Mouse (Mus musculus): ENCODE results near the gene Shisal2a. TPM values are rescaled to one million over a fixed set of nuclear protein-coding genes. Genes with fewer than 3 reads are reported as not detected.
"Not testable (repeated sequence)": the region's sequence is repeated elsewhere in the genome, so short reads cannot be mapped to it uniquely, and the experiment has no call there.

The Shisal2a gene
- polyA plus RNA-seq, 1 experiment from 2014 or later, result 3.9 TPM

DNA sequence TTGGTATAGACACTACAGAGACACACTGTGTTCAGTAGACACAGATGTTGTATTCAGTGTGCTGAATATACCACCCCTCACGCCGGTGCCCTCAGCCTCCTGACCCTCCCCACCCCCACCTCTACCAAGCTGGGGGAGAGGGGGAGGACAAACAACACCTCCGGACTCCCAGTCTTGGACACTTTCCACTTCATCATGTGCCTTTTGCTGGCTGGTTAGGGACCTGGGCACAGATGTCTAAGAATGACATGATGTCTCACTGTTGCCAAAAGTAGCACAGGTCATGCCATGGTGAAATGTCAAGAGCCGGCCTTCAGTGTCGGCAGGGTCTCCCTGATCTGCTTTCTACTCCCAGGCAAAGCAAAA lies 19.1 kb downstream of the Shisal2a start:
- Histone ChIP-seq H3K9me3 (ENCODE audit: control insufficient read depth, low read length) (no peaks in the 10 kb centered on the region), H3K9ac (ENCODE audit: low read depth, low read length) (no peak overlapping the region), H3K27me3 (replicated peaks; ENCODE audit: control insufficient read depth, insufficient read depth, low read length) (no peaks in the 10 kb centered on the region), H3K27ac (replicated peaks; ENCODE audit: low read depth, low read length) (peak overlapping the region; percentile 93), H3K36me3 (ENCODE audit: control insufficient read depth, insufficient read depth, low read length) (no peaks in the 10 kb centered on the region), H3K4me2 (ENCODE audit: low read depth, low read length) (no peak overlapping the region), H3K4me1 (ENCODE audit: control insufficient read depth, insufficient read depth, low read length) (peaks cover 38% of the 10 kb centered on the region), H3K4me3 (ENCODE audit: low read depth, low read length) (no peak overlapping the region)
- DNase-seq (ENCODE audit: low spot score) (no peak), ATAC-seq (ENCODE audit: low read depth) (no peak)
- WGBS, result 11% methylated on average over 5 of the region's 5 CpGs

GRCm38 (mm10) chr4:108363355-108364110 lies 19.6 kb downstream of the Shisal2a start:
- WGBS, result 11% methylated on average over 7 of the region's 7 CpGs
- peak overlapping the region; percentile 44 for H3K4me2 ChIP-seq (ENCODE audit: low read depth, low read length)

GRCm38 (mm10) chr4:108362321-108363261 lies 20.6 kb downstream of the Shisal2a start:
- Histone ChIP-seq H3K9ac (ENCODE audit: low read depth, low read length) (peak overlapping the region; percentile 27), H3K27me3 (replicated peaks; ENCODE audit: control insufficient read depth, insufficient read depth, low read length) (no peaks in the 10 kb centered on the region), H3K9me3 (ENCODE audit: control insufficient read depth, low read length) (no peaks in the 10 kb centered on the region), H3K4me2 (ENCODE audit: low read depth, low read length) (peak overlapping the region; percentile 44), H3K36me3 (ENCODE audit: control insufficient read depth, insufficient read depth, low read length) (no peaks in the 10 kb centered on the region), H3K4me3 (ENCODE audit: low read depth, low read length) (peak overlapping the region; percentile 1; the same call in 1 of the 2 replicates), H3K4me1 (ENCODE audit: control insufficient read depth, insufficient read depth, low read length) (peaks cover 46% of the 10 kb centered on the region), H3K27ac (replicated peaks; ENCODE audit: low read depth, low read length) (peak overlapping the region; percentile 93)
- WGBS, result 5% methylated on average over 18 of the region's 18 CpGs
- ATAC-seq (ENCODE audit: low read depth), result peak; percentile 73
- peak; percentile 90 for DNase-seq (ENCODE audit: low spot score)

More at GRCm38 (mm10) chr4:108363355-108364110, 19.6 kb downstream of the Shisal2a start:
- peak; percentile 90 for DNase-seq (ENCODE audit: low spot score)
- peak overlapping the region; percentile 1; the same call in 1 of the 2 replicates for H3K4me3 ChIP-seq (ENCODE audit: low read depth, low read length)
- no peaks in the 10 kb centered on the region for H3K9me3 ChIP-seq (ENCODE audit: control insufficient read depth, low read length)
- peaks cover 43% of the 10 kb centered on the region for H3K4me1 ChIP-seq (ENCODE audit: control insufficient read depth, insufficient read depth, low read length)
- ATAC-seq (ENCODE audit: low read depth), result peak; percentile 54
- no peaks in the 10 kb centered on the region for H3K36me3 ChIP-seq (ENCODE audit: control insufficient read depth, insufficient read depth, low read length)
- H3K27me3 ChIP-seq (replicated peaks; ENCODE audit: control insufficient read depth, insufficient read depth, low read length), result no peaks in the 10 kb centered on the region
- H3K27ac ChIP-seq (replicated peaks; ENCODE audit: low read depth, low read length), result peak overlapping the region; percentile 93
- peak overlapping the region; percentile 27 for H3K9ac ChIP-seq (ENCODE audit: low read depth, low read length)

- 4% methylated on average over 28 of the region's 28 CpGs for WGBS
- no peaks in the 10 kb centered on the region for H3K36me3 ChIP-seq (ENCODE audit: control insufficient read depth, insufficient read depth, low read length)
- peak overlapping the region; percentile 26 for H3K4me3 ChIP-seq (ENCODE audit: low read depth, low read length)
- H3K27ac ChIP-seq (replicated peaks; ENCODE audit: low read depth, low read length), result peak overlapping the region; percentile 93
- H3K9ac ChIP-seq (ENCODE audit: low read depth, low read length), result peak overlapping the region; percentile 50
- peaks cover 46% of the 10 kb centered on the region for H3K4me1 ChIP-seq (ENCODE audit: control insufficient read depth, insufficient read depth, low read length)
- ATAC-seq (ENCODE audit: low read depth), result peak; percentile 83
- DNase-seq (ENCODE audit: low spot score), result peak; percentile 96
- H3K27me3 ChIP-seq (replicated peaks; ENCODE audit: control insufficient read depth, insufficient read depth, low read length), result no peaks in the 10 kb centered on the region
- H3K9me3 ChIP-seq (ENCODE audit: control insufficient read depth, low read length), result no peaks in the 10 kb centered on the region
- peak overlapping the region; percentile 52 for H3K4me2 ChIP-seq (ENCODE audit: low read depth, low read length)
These were observed 22.8 kb downstream of the Shisal2a start for GRCm38 (mm10) chr4:108360136-108361055.

DNA sequence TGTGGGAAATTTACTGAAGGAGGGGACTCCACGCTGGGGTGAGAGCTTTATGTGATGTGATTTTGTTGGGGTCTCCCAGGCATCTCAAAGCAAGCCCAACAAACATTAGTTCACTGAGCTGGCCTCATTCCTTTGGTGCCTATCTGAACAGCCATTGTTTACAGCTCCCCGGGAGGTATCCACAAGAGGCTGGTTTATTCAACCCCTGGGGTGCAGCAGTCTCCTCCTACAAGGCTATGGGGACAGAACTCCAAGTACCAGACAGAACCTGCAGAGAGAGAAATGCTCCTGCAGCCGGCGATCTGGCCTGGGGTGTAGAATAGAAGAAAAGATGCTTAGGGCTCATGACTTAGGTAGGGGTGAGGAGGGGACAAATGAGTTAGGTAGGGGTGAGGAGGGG lies 24.7 kb downstream of the Shisal2a start:
- Histone ChIP-seq H3K4me3 (ENCODE audit: low read depth, low read length) (no peak overlapping the region), H3K27ac (replicated peaks; ENCODE audit: low read depth, low read length) (no peak overlapping the region), H3K9ac (ENCODE audit: low read depth, low read length) (no peak overlapping the region), H3K4me2 (ENCODE audit: low read depth, low read length) (no peak overlapping the region), H3K27me3 (replicated peaks; ENCODE audit: control insufficient read depth, insufficient read depth, low read length) (no peaks in the 10 kb centered on the region), H3K36me3 (ENCODE audit: control insufficient read depth, insufficient read depth, low read length) (no peaks in the 10 kb centered on the region), H3K9me3 (ENCODE audit: control insufficient read depth, low read length) (no peaks in the 10 kb centered on the region), H3K4me1 (ENCODE audit: control insufficient read depth, insufficient read depth, low read length) (peaks cover 38% of the 10 kb centered on the region)
- WGBS, result 22% methylated on average over 4 of the region's 4 CpGs
- DNase-seq (ENCODE audit: low spot score) (no peak), ATAC-seq (ENCODE audit: low read depth) (no peak)

DNA sequence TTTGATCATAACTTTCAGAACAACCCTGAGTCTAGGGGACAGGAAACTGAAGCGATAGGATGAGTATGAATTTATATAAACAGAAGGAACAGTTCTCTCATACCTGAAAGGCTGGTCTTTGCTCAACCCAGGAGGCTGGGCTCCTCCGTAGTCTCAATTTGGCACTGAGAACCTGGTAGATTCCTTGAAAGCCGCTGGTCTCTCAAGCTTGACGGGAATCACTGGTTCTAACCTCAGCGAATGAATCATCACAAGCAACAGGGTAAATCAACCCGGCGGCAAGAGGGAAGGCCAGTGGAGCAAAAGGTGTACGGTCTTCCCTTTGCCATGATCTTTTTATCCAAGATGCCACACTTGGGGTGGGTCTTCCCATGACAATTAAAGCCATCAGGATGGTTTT lies 25.7 kb downstream of the Shisal2a start:
- 91% methylated on average over 8 of the region's 8 CpGs for WGBS
- Histone ChIP-seq H3K9ac (ENCODE audit: low read depth, low read length) (no peak overlapping the region), H3K4me2 (ENCODE audit: low read depth, low read length) (no peak overlapping the region), H3K4me1 (ENCODE audit: control insufficient read depth, insufficient read depth, low read length) (peaks cover 28% of the 10 kb centered on the region), H3K36me3 (ENCODE audit: control insufficient read depth, insufficient read depth, low read length) (no peaks in the 10 kb centered on the region), H3K4me3 (ENCODE audit: low read depth, low read length) (no peak overlapping the region), H3K27ac (replicated peaks; ENCODE audit: low read depth, low read length) (no peak overlapping the region), H3K27me3 (replicated peaks; ENCODE audit: control insufficient read depth, insufficient read depth, low read length) (no peaks in the 10 kb centered on the region), H3K9me3 (ENCODE audit: control insufficient read depth, low read length) (no peaks in the 10 kb centered on the region)
- DNase-seq (ENCODE audit: low spot score), result no peak
- ATAC-seq (ENCODE audit: low read depth), result no peak

DNA sequence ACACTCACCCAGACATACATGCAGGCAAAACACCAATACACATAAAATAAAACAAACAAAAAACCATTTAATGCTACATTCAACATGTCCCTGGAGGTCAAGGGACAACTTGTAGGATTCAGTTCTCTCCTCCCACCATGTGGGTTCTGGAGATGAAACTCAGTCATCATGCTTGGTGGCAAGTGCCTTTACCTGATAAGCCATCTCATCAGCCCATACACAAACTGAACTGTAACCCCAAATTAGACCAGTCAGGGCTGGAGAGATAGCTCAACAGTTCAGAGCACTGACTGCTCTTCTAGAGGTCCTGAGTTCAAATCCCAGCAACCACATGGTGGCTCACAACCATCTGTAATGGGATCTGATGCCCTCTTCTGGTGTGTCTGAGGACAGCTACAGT lies 29.6 kb downstream of the Shisal2a start:
- not testable (repeated sequence) for H3K9me3 ChIP-seq (ENCODE audit: control insufficient read depth, low read length); H3K27ac ChIP-seq (replicated peaks; ENCODE audit: low read depth, low read length); DNase-seq (ENCODE audit: low spot score); ATAC-seq (ENCODE audit: low read depth); H3K36me3 ChIP-seq (ENCODE audit: control insufficient read depth, insufficient read depth, low read length); H3K27me3 ChIP-seq (replicated peaks; ENCODE audit: control insufficient read depth, insufficient read depth, low read length); H3K4me3 ChIP-seq (ENCODE audit: low read depth, low read length); H3K4me2 ChIP-seq (ENCODE audit: low read depth, low read length); H3K9ac ChIP-seq (ENCODE audit: low read depth, low read length)
- peaks cover 29% of the 10 kb centered on the region for H3K4me1 ChIP-seq (ENCODE audit: control insufficient read depth, insufficient read depth, low read length)

DNA sequence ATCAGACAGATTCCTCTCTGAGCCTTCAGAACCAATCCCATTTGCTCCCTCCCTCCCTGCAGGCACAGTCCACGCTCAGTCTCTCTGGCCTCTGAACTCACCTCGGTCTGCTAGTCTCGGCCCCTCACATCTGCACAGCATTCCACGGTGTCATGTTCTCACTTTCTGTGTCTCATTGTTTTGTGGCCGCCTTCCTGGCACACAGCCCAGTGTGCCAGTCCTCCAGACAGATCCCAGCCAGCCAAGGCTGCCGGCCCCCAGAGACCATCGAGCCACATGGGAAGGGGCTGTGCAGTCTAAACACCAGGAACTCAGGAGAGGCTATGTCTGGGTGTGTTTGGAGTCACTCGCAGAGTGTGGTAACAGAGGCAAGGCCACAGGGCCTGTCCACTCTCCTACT lies 32.3 kb downstream of the Shisal2a start:
- Histone ChIP-seq H3K36me3 (ENCODE audit: control insufficient read depth, insufficient read depth, low read length) (no peaks in the 10 kb centered on the region), H3K4me3 (ENCODE audit: low read depth, low read length) (no peak overlapping the region), H3K4me2 (ENCODE audit: low read depth, low read length) (peak overlapping the region; percentile 12; the same call in 1 of the 2 replicates), H3K4me1 (ENCODE audit: control insufficient read depth, insufficient read depth, low read length) (peaks cover 36% of the 10 kb centered on the region), H3K27ac (replicated peaks; ENCODE audit: low read depth, low read length) (peak overlapping the region; percentile 84), H3K27me3 (replicated peaks; ENCODE audit: control insufficient read depth, insufficient read depth, low read length) (no peaks in the 10 kb centered on the region), H3K9ac (ENCODE audit: low read depth, low read length) (peak overlapping the region; percentile 19; the same call in 1 of the 2 replicates), H3K9me3 (ENCODE audit: control insufficient read depth, low read length) (no peaks in the 10 kb centered on the region)
- WGBS, result 0% methylated on average over 8 of the region's 8 CpGs
- peak; percentile 93 for DNase-seq (ENCODE audit: low spot score)
- ATAC-seq (ENCODE audit: low read depth), result peak; percentile 91
